Mouse (Mus musculus) spleen, adult 2 months (tissue): Measurements from ENCODE around the gene Ccdc65.

Experiments
- CTCF ChIP-seq: fragments of 200-500 bp; IDR thresholded peaks from 2 replicates; pipeline ENCODE4 v1.5.1; 2011; ENCODE audit warnings: mild to moderate bottlenecking, inconsistent platforms; ENCODE audit not compliant: insufficient read depth, insufficient read length, insufficient replicate concordance; ENCODE audit errors: extremely low read depth
- POLR2A ChIP-seq: fragments of 200-500 bp; IDR thresholded peaks from 2 replicates; pipeline ENCODE4 v1.6.1; 2011; ENCODE audit warnings: low read depth, low read length, inconsistent platforms

- TF ChIP-seq CTCF (no peak), POLR2A (no peak)
These were observed 28.5 kb downstream of the Ccdc65 start for GRCm38 (mm10) chr15:98736521-98736920.
